Mouse (Mus musculus) intestine, embryonic 15.5 days (tissue): Measurements from ENCODE around the gene Adam1a. TPM values are rescaled to one million over a fixed set of nuclear protein-coding genes. Genes with fewer than 3 reads are reported as not detected.

Experiments
- ATAC-seq: fragments of 200-750 bp; cut with Nextera tagmentation; 2 replicates; pipeline ENCODE4 v1.8.0; 2017; ENCODE audit warnings: moderate TSS enrichment, moderate library complexity
- H3K27ac ChIP-seq: fragments of 300-500 bp; sonication (generic); 2 replicates; pipeline ENCODE4 v1.5.1; 2015; ENCODE audit warnings: mild to moderate bottlenecking, inconsistent platforms
- H3K27me3 ChIP-seq: fragments of 300-500 bp; sonication (generic); replicated peaks from 2 replicates; pipeline ENCODE4 v1.6.1; 2015; ENCODE audit warnings: inconsistent platforms
- H3K36me3 ChIP-seq: fragments of 300-500 bp; sonication (generic); 2 replicates; pipeline ENCODE4 v1.6.1; 2015; ENCODE audit warnings: inconsistent platforms
- H3K4me1 ChIP-seq: fragments of 300-500 bp; sonication (generic); replicated peaks from 2 replicates; pipeline ENCODE4 v1.6.1; 2015; ENCODE audit warnings: inconsistent platforms
- H3K4me2 ChIP-seq: fragments of 300-500 bp; sonication (generic); replicated peaks from 2 replicates; pipeline ENCODE4 v1.6.1; 2015; ENCODE audit warnings: mild to moderate bottlenecking, inconsistent platforms
- H3K4me3 ChIP-seq: fragments of 300-500 bp; sonication (generic); replicated peaks from 2 replicates; pipeline ENCODE4 v1.5.1; 2015; ENCODE audit warnings: inconsistent platforms
- H3K9ac ChIP-seq: fragments of 300-500 bp; sonication (generic); 2 replicates; pipeline ENCODE4 v1.6.1; 2015; ENCODE audit warnings: inconsistent platforms
- H3K9me3 ChIP-seq: fragments of 300-500 bp; sonication (generic); 2 replicates; pipeline ENCODE4 v1.6.1; 2016; ENCODE audit warnings: inconsistent platforms
- WGBS: fragments of 180-500 bp; shearing (Covaris S2); methylation state at CpG from one replicate; pipeline ENCODE4 v1.1.7; 2015; 5-methylcytosine and 5-hydroxymethylcytosine counted together
- polyA plus RNA-seq: library from polyadenylated mRNA; unstranded; fragments of >200 nt; fragmentation: Nextera tagmentation; extraction: Ambion mirVana; gene quantifications from 2 replicates; pipeline ENCODE4 v1.2.1, GENCODE M21; 2015

The Adam1a gene
- polyA plus RNA-seq, 1 experiment from 2014 or later = 0.77 TPM

- 24% methylated on average over 6 of the region's 6 CpGs for WGBS
- peak; percentile 53 for ATAC-seq
These were observed 1.2 kb upstream of the Adam1a start for GRCm38 (mm10) chr5:121546530-121546895.

GRCm38 (mm10) chr5:121545793-121546529 is 679 bp upstream of the Adam1a start, which contains the start of gene Mapkapk5:
Gene Mapkapk5, minus strand, starts transcription at chr5:121545905.
- peak; percentile 94 for ATAC-seq
- 1% methylated on average over 55 of the region's 55 CpGs for WGBS

More at GRCm38 (mm10) chr5:121546530-121546895, 1.2 kb upstream of the Adam1a start:
- peak overlapping the region; percentile 64 for H3K4me2 ChIP-seq
- peak overlapping the region; percentile 100 for H3K4me3 ChIP-seq
- peak overlapping the region; percentile 97 for H3K9ac ChIP-seq
- H3K36me3 ChIP-seq = no peaks in the 10 kb centered on the region
- peak overlapping the region; percentile 94 for H3K27ac ChIP-seq
- H3K9me3 ChIP-seq = no peaks in the 10 kb centered on the region
- H3K4me1 ChIP-seq = peaks cover 14% of the 10 kb centered on the region
- H3K27me3 ChIP-seq = no peaks in the 10 kb centered on the region

GRCm38 (mm10) chr5:121543370-121543769 is 1.9 kb downstream of the Adam1a start:
- H3K4me2 ChIP-seq = no peak overlapping the region
- H3K9me3 ChIP-seq = no peaks in the 10 kb centered on the region
- H3K9ac ChIP-seq = no peak overlapping the region
- no peak overlapping the region for H3K27ac ChIP-seq
- ATAC-seq = no peak
- H3K27me3 ChIP-seq = no peaks in the 10 kb centered on the region
- no peak overlapping the region for H3K4me3 ChIP-seq
- H3K4me1 ChIP-seq = peaks cover 14% of the 10 kb centered on the region
- 78% methylated on average over 3 of the region's 3 CpGs for WGBS
- no peaks in the 10 kb centered on the region for H3K36me3 ChIP-seq

More at GRCm38 (mm10) chr5:121545793-121546529, 679 bp upstream of the Adam1a start, which contains the start of gene Mapkapk5:
- Histone ChIP-seq H3K9me3 (no peaks in the 10 kb centered on the region), H3K4me2 (peak within 1 kb of the TSS; percentile 82), H3K27me3 (no peaks in the 10 kb centered on the region), H3K36me3 (no peaks in the 10 kb centered on the region), H3K4me1 (peaks cover 14% of the 10 kb centered on the region), H3K9ac (peak within 1 kb of the TSS; percentile 97), H3K4me3 (peak within 1 kb of the TSS; percentile 100), H3K27ac (peak within 1 kb of the TSS; percentile 94)

- no peak for ATAC-seq
- Histone ChIP-seq H3K4me2 (no peak overlapping the region), H3K27me3 (no peaks in the 10 kb centered on the region), H3K27ac (no peak overlapping the region), H3K4me1 (peaks cover 10% of the 10 kb centered on the region), H3K9ac (no peak overlapping the region), H3K4me3 (no peak overlapping the region), H3K36me3 (no peaks in the 10 kb centered on the region), H3K9me3 (no peaks in the 10 kb centered on the region)
- WGBS = 79% methylated on average over 7 of the region's 7 CpGs
These were observed 4.0 kb downstream of the Adam1a start for GRCm38 (mm10) chr5:121541235-121541634.

- Histone ChIP-seq H3K27me3 (no peaks in the 10 kb centered on the region), H3K9me3 (no peaks in the 10 kb centered on the region), H3K4me2 (no peak overlapping the region), H3K9ac (no peak overlapping the region), H3K4me1 (peaks cover 10% of the 10 kb centered on the region), H3K27ac (no peak overlapping the region), H3K4me3 (no peak overlapping the region), H3K36me3 (peaks cover 7% of the 10 kb centered on the region; the same call in 1 of the 2 replicates)
- 89% methylated on average over 5 of the region's 5 CpGs for WGBS
- no peak for ATAC-seq
These were observed 5.2 kb downstream of the Adam1a start for GRCm38 (mm10) chr5:121540066-121540465.

- no peak for ATAC-seq
- no peak overlapping the region for H3K4me3 ChIP-seq
- H3K4me1 ChIP-seq = no peaks in the 10 kb centered on the region
- no peaks in the 10 kb centered on the region for H3K9me3 ChIP-seq
- H3K4me2 ChIP-seq = no peak overlapping the region
- H3K36me3 ChIP-seq = peaks cover 25% of the 10 kb centered on the region
- WGBS = 85% methylated on average over 2 of the region's 2 CpGs
- no peak overlapping the region for H3K27ac ChIP-seq
- H3K9ac ChIP-seq = no peak overlapping the region
- no peaks in the 10 kb centered on the region for H3K27me3 ChIP-seq
These were observed 7.7 kb downstream of the Adam1a start for GRCm38 (mm10) chr5:121537588-121537987.

- Histone ChIP-seq H3K4me3 (no peak overlapping the region), H3K27me3 (no peaks in the 10 kb centered on the region), H3K9me3 (no peaks in the 10 kb centered on the region), H3K36me3 (peaks cover 30% of the 10 kb centered on the region), H3K4me2 (no peak overlapping the region), H3K9ac (no peak overlapping the region), H3K4me1 (no peaks in the 10 kb centered on the region), H3K27ac (no peak overlapping the region)
- ATAC-seq = no peak
- WGBS = 72% methylated on average over 7 of the region's 7 CpGs
These were observed 8.2 kb downstream of the Adam1a start for GRCm38 (mm10) chr5:121536921-121537555.

GRCm38 (mm10) chr5:121535116-121535515 is 10.2 kb downstream of the Adam1a start:
- no peaks in the 10 kb centered on the region for H3K27me3 ChIP-seq
- ATAC-seq = no peak; the same call in 1 of the 2 replicates
- no peak overlapping the region for H3K9ac ChIP-seq
- no peaks in the 10 kb centered on the region for H3K9me3 ChIP-seq
- H3K4me2 ChIP-seq = no peak overlapping the region
- no peak overlapping the region for H3K4me3 ChIP-seq
- H3K4me1 ChIP-seq = no peaks in the 10 kb centered on the region
- H3K36me3 ChIP-seq = peaks cover 40% of the 10 kb centered on the region
- WGBS = 94% methylated on average over 3 of the region's 3 CpGs
- H3K27ac ChIP-seq = no peak overlapping the region

- H3K27me3 ChIP-seq = no peaks in the 10 kb centered on the region
- no peak overlapping the region for H3K9ac ChIP-seq
- no peaks in the 10 kb centered on the region for H3K4me1 ChIP-seq
- peaks cover 40% of the 10 kb centered on the region for H3K36me3 ChIP-seq
- no peak overlapping the region for H3K27ac ChIP-seq
- WGBS = 98% methylated on average over 5 of the region's 5 CpGs
- ATAC-seq = no peak
- H3K4me2 ChIP-seq = no peak overlapping the region
- H3K9me3 ChIP-seq = no peaks in the 10 kb centered on the region
- no peak overlapping the region for H3K4me3 ChIP-seq
These were observed 10.8 kb downstream of the Adam1a start for GRCm38 (mm10) chr5:121534521-121534920.

- peaks cover 53% of the 10 kb centered on the region for H3K36me3 ChIP-seq
- 81% methylated on average over 8 of the region's 8 CpGs for WGBS
- ATAC-seq = no peak
- H3K4me3 ChIP-seq = no peak overlapping the region
- no peaks in the 10 kb centered on the region for H3K4me1 ChIP-seq
- no peaks in the 10 kb centered on the region for H3K27me3 ChIP-seq
- no peak overlapping the region for H3K9ac ChIP-seq
- no peak overlapping the region for H3K4me2 ChIP-seq
- H3K27ac ChIP-seq = no peak overlapping the region
- no peaks in the 10 kb centered on the region for H3K9me3 ChIP-seq
These were observed 18.3 kb downstream of the Adam1a start for GRCm38 (mm10) chr5:121526961-121527360.

GRCm38 (mm10) chr5:121526526-121526925 is 18.8 kb downstream of the Adam1a start:
- H3K9me3 ChIP-seq = no peaks in the 10 kb centered on the region
- WGBS = 86% methylated on average over 7 of the region's 7 CpGs
- H3K4me3 ChIP-seq = no peak overlapping the region
- H3K9ac ChIP-seq = no peak overlapping the region
- H3K4me2 ChIP-seq = no peak overlapping the region
- ATAC-seq = no peak
- no peak overlapping the region for H3K27ac ChIP-seq
- H3K27me3 ChIP-seq = no peaks in the 10 kb centered on the region
- peaks cover 53% of the 10 kb centered on the region for H3K36me3 ChIP-seq
- H3K4me1 ChIP-seq = no peaks in the 10 kb centered on the region

GRCm38 (mm10) chr5:121525774-121526450 is 19.4 kb downstream of the Adam1a start:
- Histone ChIP-seq H3K4me2 (no peak overlapping the region), H3K4me3 (no peak overlapping the region), H3K9me3 (no peaks in the 10 kb centered on the region), H3K36me3 (peaks cover 53% of the 10 kb centered on the region), H3K27ac (no peak overlapping the region), H3K9ac (no peak overlapping the region), H3K4me1 (no peaks in the 10 kb centered on the region), H3K27me3 (no peaks in the 10 kb centered on the region)
- 82% methylated on average over 14 of the region's 14 CpGs for WGBS
- no peak for ATAC-seq
